Mouse (Mus musculus): ENCODE measurements around the gene Dnah5. TPM values are rescaled to one million over a fixed set of nuclear protein-coding genes. Genes with fewer than 3 reads are reported as not detected.

Gene Dnah5
- polyA plus RNA-seq (2015; fragmentation: Nextera tagmentation; extraction: Ambion mirVana), result 0.05 and 0.08 TPM in 2 replicates

DNA sequence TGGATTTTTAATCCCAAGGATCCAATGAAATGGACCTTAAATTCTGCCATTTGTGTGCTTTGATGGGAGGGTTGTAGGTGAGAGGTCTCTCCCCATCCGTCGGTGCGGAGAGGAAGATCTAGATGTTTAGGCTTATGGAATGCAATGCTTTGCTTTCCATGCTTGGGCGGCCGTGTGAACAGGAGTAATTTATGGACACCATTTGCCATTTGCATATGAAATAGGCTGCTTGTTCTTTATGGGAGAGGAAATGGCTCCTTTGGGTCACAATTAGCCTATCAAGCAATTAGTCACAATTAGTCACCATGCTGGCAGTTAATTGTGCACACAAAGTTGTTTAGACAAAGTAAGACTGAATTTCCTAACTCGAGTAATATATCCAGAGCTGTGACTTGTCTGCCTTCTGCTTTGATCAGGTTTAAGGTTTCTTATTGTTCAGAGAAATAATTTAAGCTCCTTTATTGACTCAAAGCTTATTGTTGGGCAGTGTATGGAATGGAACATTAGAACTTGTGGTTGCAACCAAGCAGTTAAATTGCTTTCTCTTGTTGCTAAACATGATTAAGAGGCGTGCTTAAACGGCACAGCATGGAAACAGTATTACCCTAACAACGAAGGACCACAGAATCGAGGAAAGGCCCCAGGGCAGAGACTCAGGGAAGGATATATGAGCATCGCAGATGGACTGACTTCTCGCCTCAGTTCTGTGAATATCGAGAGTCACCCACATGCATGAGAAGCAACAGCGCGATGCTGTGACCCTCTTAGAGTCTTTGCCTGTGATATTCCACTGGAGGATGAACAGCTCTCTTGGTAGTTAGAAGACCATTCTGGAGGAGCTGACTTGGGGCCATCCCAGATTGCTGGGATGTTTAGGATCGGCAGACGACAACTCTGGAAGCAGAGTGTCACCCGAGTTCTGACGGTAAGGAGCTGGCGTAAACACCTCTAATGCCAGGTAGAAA is at the start of gene Dnah5:
Gene Dnah5 (plus strand): TSS at position 642 of the 965 bp plus-strand sequence.
- peak; percentile 38 for ATAC-seq (replicated peaks; ENCODE audit: low FRiP score)
- 38% methylated on average over 20 of the region's 20 CpGs for WGBS
- no peak within 1 kb of the TSS for H3K4me2 ChIP-seq

DNA sequence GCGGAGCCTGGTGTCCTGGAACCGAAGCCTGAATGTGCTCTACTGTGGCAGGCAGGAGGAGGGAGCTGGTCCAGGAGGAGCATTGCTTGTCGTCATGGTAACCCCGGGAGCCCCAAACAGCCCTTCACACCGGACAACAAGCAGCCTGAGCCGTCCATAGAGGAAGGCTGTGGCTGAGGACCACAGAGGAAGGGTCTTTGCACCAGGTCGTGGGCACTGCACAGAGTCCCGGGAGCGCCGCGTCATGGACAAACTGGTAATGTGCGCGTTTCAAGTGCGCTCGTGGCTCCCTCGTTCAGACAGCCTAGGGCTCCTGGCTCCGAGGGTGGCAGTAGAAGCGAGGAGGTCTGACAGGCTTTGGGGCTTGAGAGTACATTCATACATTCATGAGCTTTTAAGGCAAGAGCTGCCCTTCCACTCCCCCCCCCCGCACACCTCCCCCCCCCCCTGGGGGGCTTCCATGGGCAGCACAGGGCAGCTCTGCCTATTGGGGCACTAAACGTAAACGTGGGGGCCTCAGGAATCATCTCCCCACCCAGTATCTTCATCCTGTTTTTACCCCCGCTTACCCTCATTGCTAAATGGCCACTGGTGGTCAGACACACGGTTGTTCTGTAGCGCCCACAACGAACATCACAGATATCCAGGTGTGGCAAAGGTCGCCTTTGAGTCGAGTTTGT is 48.6 kb upstream of the Dnah5 start:
- Histone ChIP-seq H3K4me2 (peak overlapping the region; percentile 69), H3K9ac (no peak overlapping the region), H3K4me1 (peaks cover 17% of the 10 kb centered on the region), H3K4me3 (replicated peaks) (peak overlapping the region; percentile 35), H3K36me3 (no peaks in the 10 kb centered on the region), H3K27ac (no peak overlapping the region), H3K27me3 (peaks cover 10% of the 10 kb centered on the region; the same call in 1 of the 2 replicates), H3K9me3 (replicated peaks) (no peaks in the 10 kb centered on the region)
- peak; percentile 71 for ATAC-seq (replicated peaks; ENCODE audit: low FRiP score)
- 10% methylated on average over 27 of the region's 27 CpGs for WGBS

More for the DNA sequence above, at the start of gene Dnah5:
- no peaks in the 10 kb centered on the region for H3K36me3 ChIP-seq
- no peak within 1 kb of the TSS for H3K27ac ChIP-seq
- no peak within 1 kb of the TSS for H3K9ac ChIP-seq
- no peaks in the 10 kb centered on the region for H3K27me3 ChIP-seq
- H3K4me3 ChIP-seq (replicated peaks), result no peak within 1 kb of the TSS
- H3K4me1 ChIP-seq, result peaks cover 10% of the 10 kb centered on the region; the same call in 1 of the 2 replicates
- H3K9me3 ChIP-seq (replicated peaks), result no peaks in the 10 kb centered on the region

GRCm38 (mm10) chr15:28158771-28159489 is 44.6 kb upstream of the Dnah5 start:
- ATAC-seq (replicated peaks; ENCODE audit: low FRiP score), result peak; percentile 94
- H3K4me3 ChIP-seq (replicated peaks), result peak overlapping the region; percentile 46
- H3K4me2 ChIP-seq, result peak overlapping the region; percentile 67
- H3K27me3 ChIP-seq, result peaks cover 10% of the 10 kb centered on the region; the same call in 1 of the 2 replicates
- H3K27ac ChIP-seq, result peak overlapping the region; percentile 79
- H3K4me1 ChIP-seq, result peaks cover 17% of the 10 kb centered on the region
- 2% methylated on average over 19 of the region's 19 CpGs for WGBS
- no peaks in the 10 kb centered on the region for H3K9me3 ChIP-seq (replicated peaks)
- H3K9ac ChIP-seq, result peak overlapping the region; percentile 48
- H3K36me3 ChIP-seq, result no peaks in the 10 kb centered on the region

DNA sequence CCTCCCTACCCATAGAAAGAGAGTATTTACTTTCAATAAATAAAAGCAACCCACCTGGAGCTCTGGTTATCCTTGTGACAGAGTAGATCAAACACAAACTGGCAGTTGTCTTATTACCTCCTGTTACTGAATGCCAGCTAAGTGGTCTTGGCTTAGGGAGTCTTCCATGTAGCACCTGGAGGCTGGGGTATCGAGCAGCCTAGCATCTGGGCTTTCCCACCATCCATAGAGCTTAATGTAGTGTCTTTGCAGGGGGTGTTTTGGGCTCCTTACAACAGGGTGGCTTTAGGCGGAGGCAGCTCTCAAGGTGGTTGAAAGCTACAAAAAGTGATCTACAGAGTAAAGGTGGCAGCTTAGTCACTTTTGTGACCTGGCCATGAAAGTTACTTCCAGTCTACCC is 41.3 kb upstream of the Dnah5 start:
- no peak for ATAC-seq (replicated peaks; ENCODE audit: low FRiP score)

DNA sequence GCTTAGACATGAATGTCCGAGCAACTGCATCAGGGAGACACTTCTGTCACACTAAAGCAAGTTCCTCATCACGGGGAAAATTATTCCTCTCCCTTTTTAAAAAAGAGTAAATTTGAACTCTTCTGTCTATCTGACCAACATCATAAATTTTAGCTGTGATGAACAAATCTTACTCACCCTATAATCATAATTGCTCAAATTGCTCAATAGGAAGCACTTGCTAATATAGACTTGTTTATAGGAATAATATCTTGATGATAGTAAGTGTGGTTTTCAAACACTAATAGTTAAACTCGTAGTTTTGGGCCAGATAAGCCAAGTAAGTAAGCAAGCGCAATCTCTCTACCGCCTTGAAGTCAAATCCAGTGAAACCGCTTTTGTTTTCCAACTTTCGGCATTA is 38.3 kb upstream of the Dnah5 start:
- no peaks in the 10 kb centered on the region for H3K9me3 ChIP-seq (replicated peaks)
- no peak overlapping the region for H3K4me2 ChIP-seq
- no peaks in the 10 kb centered on the region for H3K36me3 ChIP-seq
- H3K27me3 ChIP-seq, result no peaks in the 10 kb centered on the region
- H3K9ac ChIP-seq, result no peak overlapping the region
- no peak overlapping the region for H3K27ac ChIP-seq
- ATAC-seq (replicated peaks; ENCODE audit: low FRiP score), result no peak
- no peaks in the 10 kb centered on the region for H3K4me1 ChIP-seq
- 86% methylated on average over 7 of the region's 7 CpGs for WGBS
- no peak overlapping the region for H3K4me3 ChIP-seq (replicated peaks)

More for the DNA sequence above, 41.3 kb upstream of the Dnah5 start:
- Histone ChIP-seq H3K27ac (no peak overlapping the region), H3K4me3 (replicated peaks) (no peak overlapping the region), H3K4me2 (no peak overlapping the region), H3K27me3 (no peaks in the 10 kb centered on the region), H3K4me1 (peaks cover 10% of the 10 kb centered on the region; the same call in 1 of the 2 replicates), H3K9ac (no peak overlapping the region), H3K9me3 (replicated peaks) (no peaks in the 10 kb centered on the region), H3K36me3 (no peaks in the 10 kb centered on the region)
- 83% methylated on average over 2 of the region's 2 CpGs for WGBS

- WGBS, result 83% methylated on average over 6 of the region's 6 CpGs
- H3K27ac ChIP-seq, result no peak overlapping the region
- no peaks in the 10 kb centered on the region for H3K27me3 ChIP-seq
- no peak overlapping the region for H3K9ac ChIP-seq
- no peaks in the 10 kb centered on the region for H3K36me3 ChIP-seq
- no peaks in the 10 kb centered on the region for H3K9me3 ChIP-seq (replicated peaks)
- H3K4me3 ChIP-seq (replicated peaks), result no peak overlapping the region
- no peak for ATAC-seq (replicated peaks; ENCODE audit: low FRiP score)
- no peaks in the 10 kb centered on the region for H3K4me1 ChIP-seq
- no peak overlapping the region for H3K4me2 ChIP-seq
Observed at GRCm38 (mm10) chr15:28166090-28166489, 37.5 kb upstream of the Dnah5 start.

DNA sequence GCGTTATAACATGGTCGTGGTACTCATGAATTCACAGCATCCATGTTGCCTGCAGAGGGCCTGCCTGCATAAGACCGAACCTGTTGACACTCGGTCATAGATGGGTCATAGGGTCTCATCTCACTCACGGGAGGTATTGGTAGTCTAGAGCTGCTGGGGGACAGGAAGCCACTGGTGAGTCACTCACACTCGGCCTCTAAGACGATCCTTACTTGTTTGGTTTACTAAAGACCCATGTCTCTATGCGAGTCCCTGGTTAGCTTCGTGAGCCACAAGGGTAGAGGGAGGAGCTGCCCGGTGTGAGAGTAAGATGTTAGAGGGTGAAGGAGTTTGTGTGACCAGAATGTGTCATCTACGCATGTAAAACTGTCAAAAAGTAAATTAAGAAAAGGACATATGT is 24.6 kb upstream of the Dnah5 start:
- Histone ChIP-seq H3K36me3 (no peaks in the 10 kb centered on the region), H3K9ac (no peak overlapping the region), H3K4me2 (no peak overlapping the region), H3K9me3 (replicated peaks) (no peaks in the 10 kb centered on the region), H3K27ac (no peak overlapping the region), H3K4me1 (no peaks in the 10 kb centered on the region), H3K4me3 (replicated peaks) (no peak overlapping the region), H3K27me3 (no peaks in the 10 kb centered on the region)
- WGBS, result 86% methylated on average over 11 of the region's 11 CpGs
- ATAC-seq (replicated peaks; ENCODE audit: low FRiP score), result no peak

GRCm38 (mm10) chr15:28179556-28179955 is 24.0 kb upstream of the Dnah5 start:
- no peak overlapping the region for H3K9ac ChIP-seq
- H3K27ac ChIP-seq, result no peak overlapping the region
- no peak overlapping the region for H3K4me2 ChIP-seq
- no peak for ATAC-seq (replicated peaks; ENCODE audit: low FRiP score)
- 72% methylated on average over 6 of the region's 6 CpGs for WGBS
- no peaks in the 10 kb centered on the region for H3K27me3 ChIP-seq
- no peak overlapping the region for H3K4me3 ChIP-seq (replicated peaks)
- H3K9me3 ChIP-seq (replicated peaks), result no peaks in the 10 kb centered on the region
- H3K36me3 ChIP-seq, result no peaks in the 10 kb centered on the region
- no peaks in the 10 kb centered on the region for H3K4me1 ChIP-seq

DNA sequence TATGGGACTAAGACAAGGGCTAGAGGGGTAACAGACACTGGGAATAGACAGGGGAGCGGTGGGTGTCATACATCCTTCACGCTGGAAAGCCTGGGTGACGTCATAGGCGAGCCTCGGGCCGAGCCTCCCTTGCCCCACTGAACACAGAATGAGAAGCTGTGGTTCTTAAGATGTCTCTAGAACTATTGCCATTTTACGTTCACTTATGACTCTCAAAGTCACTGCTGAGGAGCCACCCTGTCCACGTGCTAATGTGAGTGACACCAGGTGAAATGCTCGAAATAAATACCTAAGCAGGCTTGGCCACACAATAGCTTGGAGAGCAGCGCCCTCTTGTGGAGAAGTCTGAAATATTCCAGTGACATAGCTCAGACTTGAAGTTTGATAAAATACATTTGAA is 21.7 kb upstream of the Dnah5 start:
- H3K9ac ChIP-seq, result no peak overlapping the region; the same call in 1 of the 2 replicates
- H3K9me3 ChIP-seq (replicated peaks), result no peaks in the 10 kb centered on the region
- no peaks in the 10 kb centered on the region for H3K27me3 ChIP-seq
- H3K4me1 ChIP-seq, result no peaks in the 10 kb centered on the region
- H3K4me2 ChIP-seq, result peak overlapping the region; percentile 72
- ATAC-seq (replicated peaks; ENCODE audit: low FRiP score), result peak; percentile 82
- H3K36me3 ChIP-seq, result no peaks in the 10 kb centered on the region
- no peak overlapping the region for H3K27ac ChIP-seq
- WGBS, result 10% methylated on average over 10 of the region's 10 CpGs
- H3K4me3 ChIP-seq (replicated peaks), result peak overlapping the region; percentile 44

DNA sequence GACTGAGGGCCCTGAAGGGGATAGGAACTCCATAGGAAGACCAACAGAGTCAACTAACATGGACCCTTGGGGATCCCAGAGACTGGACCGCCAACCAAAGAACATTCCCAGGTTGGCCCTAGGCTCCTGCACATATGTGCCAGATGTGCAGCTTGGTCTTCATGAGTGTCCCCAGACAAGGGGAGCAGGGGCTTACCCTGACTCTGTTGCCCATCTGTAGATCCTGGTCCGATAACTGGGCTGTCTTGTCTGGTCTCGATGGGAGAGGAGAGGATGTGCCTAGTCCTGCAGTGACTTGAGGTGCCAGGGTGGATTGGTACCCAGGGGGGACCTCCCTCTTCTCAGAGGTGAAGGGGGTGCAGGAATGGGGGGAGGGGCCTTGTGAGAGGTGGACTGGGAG is 21.0 kb upstream of the Dnah5 start:
- Histone ChIP-seq H3K27me3 (no peaks in the 10 kb centered on the region), H3K4me1 (no peaks in the 10 kb centered on the region), H3K27ac (no peak overlapping the region), H3K4me2 (no peak overlapping the region), H3K36me3 (no peaks in the 10 kb centered on the region), H3K4me3 (replicated peaks) (no peak overlapping the region), H3K9me3 (replicated peaks) (no peaks in the 10 kb centered on the region), H3K9ac (no peak overlapping the region)
- no peak for ATAC-seq (replicated peaks; ENCODE audit: low FRiP score)
- 60% methylated on average over 3 of the region's 3 CpGs for WGBS

DNA sequence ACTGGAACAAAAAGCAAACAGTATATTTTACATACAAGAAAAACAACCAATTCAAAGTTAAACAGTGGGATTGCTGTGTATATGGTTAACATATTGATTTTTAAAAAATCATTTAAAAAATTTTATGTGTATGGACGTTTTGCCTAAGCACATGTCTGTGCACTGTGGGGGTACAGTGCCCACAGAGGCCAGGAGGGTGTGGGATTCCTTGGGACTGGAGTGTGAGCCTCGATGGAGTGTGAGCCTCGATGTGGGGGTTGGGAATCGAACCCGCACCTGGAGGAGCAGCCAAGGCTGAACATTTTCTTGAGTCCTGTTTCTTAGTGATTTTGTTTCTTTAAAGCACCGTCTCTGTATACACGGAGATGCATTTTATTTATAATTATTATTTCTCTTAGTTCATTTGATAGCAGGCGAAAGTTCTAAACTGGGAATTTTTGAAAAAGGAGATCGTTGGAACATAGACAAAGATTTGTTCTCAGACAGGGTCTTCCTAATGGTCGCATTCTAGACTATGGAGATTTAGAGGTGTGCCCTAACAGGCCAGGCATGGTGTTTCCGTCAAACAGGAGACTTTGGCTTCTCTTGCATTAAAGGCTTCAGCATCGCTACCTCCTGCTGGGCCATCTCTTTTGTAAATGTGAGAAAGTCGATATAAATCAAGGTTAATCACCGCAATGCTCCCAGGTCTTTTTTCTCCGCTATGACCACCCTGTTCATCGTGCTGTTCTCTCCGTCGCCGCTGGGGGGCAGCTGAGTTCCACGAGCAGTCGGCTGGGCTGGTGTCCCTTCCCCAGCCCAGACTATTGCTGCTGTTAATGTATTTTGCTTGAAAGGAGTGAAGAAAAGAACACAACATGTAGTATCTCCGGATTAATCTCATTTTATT is 15.8 kb upstream of the Dnah5 start:
- WGBS, result 23% methylated on average over 22 of the region's 22 CpGs
- H3K4me2 ChIP-seq, result peak overlapping the region; percentile 29; the same call in 1 of the 2 replicates
- H3K36me3 ChIP-seq, result no peaks in the 10 kb centered on the region
- no peak overlapping the region for H3K9ac ChIP-seq
- no peaks in the 10 kb centered on the region for H3K9me3 ChIP-seq (replicated peaks)
- no peaks in the 10 kb centered on the region for H3K4me1 ChIP-seq
- ATAC-seq (replicated peaks; ENCODE audit: low FRiP score), result peak; percentile 40; the same call in 1 of the 2 replicates
- H3K27me3 ChIP-seq, result no peaks in the 10 kb centered on the region
- no peak overlapping the region for H3K4me3 ChIP-seq (replicated peaks)
- no peak overlapping the region for H3K27ac ChIP-seq

Measured in kidney, embryonic 15.5 days (tissue).